Mouse (Mus musculus) kidney, adult 2 months (tissue): ENCODE measurements around the gene Sh3bp4. TPM values are rescaled to one million over a fixed set of nuclear protein-coding genes. Genes with fewer than 3 reads are reported as not detected.

Experiments used
- DNase-seq: peaks from one replicate; pipeline ENCODE4 v3.0.0; 2021
- H3K27ac ChIP-seq: fragments of 200-500 bp; 2 replicates; pipeline ENCODE4 v1.5.1; 2012; ENCODE audit warnings: low read depth, low read length, control low read depth, inconsistent platforms; ENCODE audit not compliant: insufficient read depth
- H3K27me3 ChIP-seq: fragments of 200-500 bp; replicated peaks from 2 replicates; pipeline ENCODE4 v1.6.1; 2012; ENCODE audit warnings: mild to moderate bottlenecking, moderate library complexity, low read length, inconsistent platforms; ENCODE audit not compliant: control insufficient read depth, insufficient read depth
- H3K36me3 ChIP-seq: fragments of 200-500 bp; 2 replicates; pipeline ENCODE4 v1.6.1; 2012; ENCODE audit warnings: mild to moderate bottlenecking, moderate library complexity, low read length, inconsistent platforms; ENCODE audit not compliant: control insufficient read depth, insufficient read depth
- H3K4me1 ChIP-seq: fragments of 200-500 bp; 2 replicates; pipeline ENCODE4 v1.6.1; 2011; ENCODE audit warnings: low read length; ENCODE audit not compliant: control insufficient read depth, insufficient read depth
- H3K4me3 ChIP-seq: fragments of 200-500 bp; 2 replicates; pipeline ENCODE4 v1.5.1; 2011; ENCODE audit warnings: mild to moderate bottlenecking, low read depth, low read length, control low read depth; ENCODE audit not compliant: insufficient read depth
- CTCF ChIP-seq: fragments of 200-500 bp; conservative IDR thresholded peaks from 2 replicates; pipeline ENCODE4 v1.5.1; 2011; ENCODE audit warnings: low read depth, mild to moderate bottlenecking, control low read depth, low read length, moderate library complexity, mixed read lengths; ENCODE audit not compliant: insufficient read depth, insufficient read length
- POLR2A ChIP-seq: fragments of 200-500 bp; IDR thresholded peaks from one replicate; pipeline ENCODE4 v1.6.1; 2011; ENCODE audit warnings: low read depth, low read length, control low read depth
- WGBS: fragments of 180-500 bp; shearing (Covaris S2); methylation state at CpG from one replicate; pipeline ENCODE4 v1.1.7; 2018; 5-methylcytosine and 5-hydroxymethylcytosine counted together
- polyA plus RNA-seq: library from polyadenylated mRNA; depleted of rRNA; stranded (reverse); fragments of >200 nt; gene quantifications from 2 replicates; pipeline ENCODE4 v1.2.3, GENCODE M21; 2012

The Sh3bp4 gene
- polyA plus RNA-seq, 1 experiment: 14.8 TPM

- WGBS: 73% methylated on average over 4 of the region's 4 CpGs
- peak overlapping the region; percentile 8; the same call in 1 of the 2 replicates for H3K27ac ChIP-seq
- TF ChIP-seq POLR2A (no peak), CTCF (no peak)
These were observed 63.5 kb downstream of the Sh3bp4 start for GRCm38 (mm10) chr1:89133717-89134116.

GRCm38 (mm10) chr1:89136089-89136811, 66.0 kb downstream of the Sh3bp4 start:
- Histone ChIP-seq H3K27ac (peak overlapping the region; percentile 26; the same call in 1 of the 2 replicates), H3K36me3 (no peaks in the 10 kb centered on the region), H3K27me3 (no peaks in the 10 kb centered on the region), H3K4me1 (peaks cover 18% of the 10 kb centered on the region; the same call in 1 of the 2 replicates), H3K4me3 (no peak overlapping the region)
- DNase-seq: peak; percentile 75
- no peak for TF ChIP-seq POLR2A
- no peak for TF ChIP-seq CTCF
- WGBS: 44% methylated on average over 13 of the region's 13 CpGs

More at GRCm38 (mm10) chr1:89133717-89134116, 63.5 kb downstream of the Sh3bp4 start:
- Histone ChIP-seq H3K4me3 (no peak overlapping the region), H3K36me3 (no peaks in the 10 kb centered on the region), H3K4me1 (peaks cover 17% of the 10 kb centered on the region; the same call in 1 of the 2 replicates), H3K27me3 (no peaks in the 10 kb centered on the region)
- DNase-seq: no peak

- H3K27ac ChIP-seq: no peak overlapping the region
- no peaks in the 10 kb centered on the region for H3K36me3 ChIP-seq
- DNase-seq: no peak
These were observed 67.0 kb downstream of the Sh3bp4 start for GRCm38 (mm10) chr1:89137086-89137816.

GRCm38 (mm10) chr1:89138316-89138715, 68.1 kb downstream of the Sh3bp4 start:
- Histone ChIP-seq H3K4me1 (peaks cover 14% of the 10 kb centered on the region; the same call in 1 of the 2 replicates), H3K27me3 (no peaks in the 10 kb centered on the region), H3K4me3 (no peak overlapping the region), H3K27ac (no peak overlapping the region), H3K36me3 (no peaks in the 10 kb centered on the region)
- TF ChIP-seq CTCF: no peak
- no peak for TF ChIP-seq POLR2A
- whole genome bisulfite sequencing: 50% methylated on average over 5 of the region's 5 CpGs
- DNase-seq: no peak

More at GRCm38 (mm10) chr1:89137086-89137816, 67.0 kb downstream of the Sh3bp4 start:
- 68% methylated on average over 13 of the region's 13 CpGs for WGBS
- Histone ChIP-seq H3K4me1 (peaks cover 18% of the 10 kb centered on the region; the same call in 1 of the 2 replicates), H3K27me3 (no peaks in the 10 kb centered on the region), H3K4me3 (no peak overlapping the region)
- TF ChIP-seq CTCF: no peak
- no peak for TF ChIP-seq POLR2A

- H3K4me3 ChIP-seq: no peak overlapping the region
- 65% methylated on average over 9 of the region's 9 CpGs for WGBS
These were observed 69.9 kb downstream of the Sh3bp4 start for GRCm38 (mm10) chr1:89140113-89140512.

GRCm38 (mm10) chr1:89151071-89151470, 80.9 kb downstream of the Sh3bp4 start:
- H3K36me3 ChIP-seq: no peaks in the 10 kb centered on the region
- WGBS: 49% methylated on average over 7 of the region's 7 CpGs
- H3K27me3 ChIP-seq: no peaks in the 10 kb centered on the region
- DNase-seq: peak; percentile 74
- no peak for TF ChIP-seq CTCF
- TF ChIP-seq POLR2A: no peak
- H3K4me3 ChIP-seq: no peak overlapping the region
- no peak overlapping the region for H3K27ac ChIP-seq
- peaks cover 22% of the 10 kb centered on the region; the same call in 1 of the 2 replicates for H3K4me1 ChIP-seq

More at GRCm38 (mm10) chr1:89140113-89140512, 69.9 kb downstream of the Sh3bp4 start:
- peak overlapping the region; percentile 64 for H3K27ac ChIP-seq
- H3K36me3 ChIP-seq: no peaks in the 10 kb centered on the region; the same call in 1 of the 2 replicates
- no peaks in the 10 kb centered on the region for H3K27me3 ChIP-seq
- peaks cover 14% of the 10 kb centered on the region; the same call in 1 of the 2 replicates for H3K4me1 ChIP-seq
- TF ChIP-seq CTCF (no peak), POLR2A (no peak)
- DNase-seq: peak; percentile 50

- Histone ChIP-seq H3K4me3 (no peak overlapping the region), H3K27ac (peak overlapping the region; percentile 87), H3K27me3 (no peaks in the 10 kb centered on the region), H3K36me3 (no peaks in the 10 kb centered on the region), H3K4me1 (peaks cover 22% of the 10 kb centered on the region; the same call in 1 of the 2 replicates)
- TF ChIP-seq CTCF (no peak), POLR2A (no peak)
- peak; percentile 88 for DNase-seq
- WGBS: 21% methylated on average over 7 of the region's 7 CpGs
These were observed 82.4 kb downstream of the Sh3bp4 start for GRCm38 (mm10) chr1:89152576-89152975.
